Mouse (Mus musculus) spleen, adult 2 months (tissue): ENCODE data around the gene Nsd1. TPM values are rescaled to one million over a fixed set of nuclear protein-coding genes. Genes with fewer than 3 reads are reported as not detected.

Experiments
- DNase-seq, 2 experiments: peaks; one replicate each; pipeline versions ENCODE4 v3.0.0 to v3.0.0-alpha.2; 2012 to 2021; ENCODE audit warnings: low spot score in 2 of 2, low read depth in 1 of 2
- H3K27ac ChIP-seq: fragments of 200-500 bp; 2 replicates; pipeline ENCODE4 v1.5.1; 2012; ENCODE audit warnings: low read length, inconsistent platforms; ENCODE audit not compliant: insufficient read depth
- H3K27me3 ChIP-seq: fragments of 200-500 bp; 2 replicates; pipeline ENCODE4 v1.6.1; 2012; ENCODE audit warnings: mild to moderate bottlenecking, moderate library complexity, low read length, inconsistent platforms; ENCODE audit not compliant: control insufficient read depth, insufficient read depth
- H3K36me3 ChIP-seq: fragments of 200-500 bp; 2 replicates; pipeline ENCODE4 v1.6.1; 2012; ENCODE audit warnings: mild to moderate bottlenecking, low read length, inconsistent platforms; ENCODE audit not compliant: control insufficient read depth, insufficient read depth
- H3K4me1 ChIP-seq: fragments of 200-500 bp; 2 replicates; pipeline ENCODE4 v1.6.1; 2011; ENCODE audit warnings: inconsistent platforms; ENCODE audit not compliant: control insufficient read depth, insufficient read depth, insufficient read length
- H3K4me3 ChIP-seq: fragments of 200-500 bp; 2 replicates; pipeline ENCODE4 v1.5.1; 2011; ENCODE audit warnings: mild to moderate bottlenecking, inconsistent platforms; ENCODE audit not compliant: insufficient read depth, insufficient read length; ENCODE audit errors: extremely low read depth
- CTCF ChIP-seq: fragments of 200-500 bp; IDR thresholded peaks from 2 replicates; pipeline ENCODE4 v1.5.1; 2011; ENCODE audit warnings: mild to moderate bottlenecking, inconsistent platforms; ENCODE audit not compliant: insufficient read depth, insufficient read length, insufficient replicate concordance; ENCODE audit errors: extremely low read depth
- POLR2A ChIP-seq: fragments of 200-500 bp; IDR thresholded peaks from 2 replicates; pipeline ENCODE4 v1.6.1; 2011; ENCODE audit warnings: low read depth, low read length, inconsistent platforms
- WGBS: fragments of 180-500 bp; shearing (Covaris S2); methylation state at CpG from one replicate; pipeline ENCODE4 v1.1.7; 2018; 5-methylcytosine and 5-hydroxymethylcytosine counted together
- polyA plus RNA-seq: library from polyadenylated mRNA; depleted of rRNA; stranded (reverse); fragments of >200 nt; gene quantifications from 2 replicates; pipeline ENCODE4 v1.2.3, GENCODE M21; 2012

Gene Nsd1
- polyA plus RNA-seq, 1 experiment, result 17.8 TPM

GRCm38 (mm10) chr13:55296760-55297159 is 87.2 kb downstream of the Nsd1 start:
- Histone ChIP-seq H3K27me3 (no peaks in the 10 kb centered on the region), H3K4me1 (no peaks in the 10 kb centered on the region), H3K36me3 (peaks cover 39% of the 10 kb centered on the region), H3K4me3 (no peak overlapping the region), H3K27ac (no peak overlapping the region)
- 98% methylated on average over 1 of the region's 1 CpGs for WGBS
- no peak for TF ChIP-seq POLR2A
- no peak for TF ChIP-seq CTCF
- DNase-seq, result no peak

- DNase-seq, result no peak
- no peaks in the 10 kb centered on the region for H3K4me1 ChIP-seq
- no peak for TF ChIP-seq CTCF
- TF ChIP-seq POLR2A, result no peak
- WGBS, result 95% methylated on average over 5 of the region's 5 CpGs
- H3K4me3 ChIP-seq, result no peak overlapping the region
- H3K27me3 ChIP-seq, result no peaks in the 10 kb centered on the region
- H3K27ac ChIP-seq, result no peak overlapping the region
- H3K36me3 ChIP-seq, result peaks cover 37% of the 10 kb centered on the region
Observed at GRCm38 (mm10) chr13:55300913-55301312, 91.3 kb downstream of the Nsd1 start.

- Histone ChIP-seq H3K4me3 (no peak overlapping the region), H3K36me3 (peaks cover 55% of the 10 kb centered on the region), H3K27ac (no peak overlapping the region), H3K27me3 (no peaks in the 10 kb centered on the region), H3K4me1 (no peaks in the 10 kb centered on the region)
- no peak for TF ChIP-seq CTCF
- TF ChIP-seq POLR2A, result no peak
- no peak for DNase-seq
- 89% methylated on average over 8 of the region's 8 CpGs for WGBS
Observed at GRCm38 (mm10) chr13:55312028-55312630, 102.5 kb downstream of the Nsd1 start.

GRCm38 (mm10) chr13:55313051-55313450 is 103.5 kb downstream of the Nsd1 start:
- WGBS, result 94% methylated on average over 9 of the region's 9 CpGs
- Histone ChIP-seq H3K27me3 (no peaks in the 10 kb centered on the region), H3K36me3 (peaks cover 49% of the 10 kb centered on the region), H3K4me1 (peaks cover 6% of the 10 kb centered on the region; the same call in 1 of the 2 replicates), H3K4me3 (no peak overlapping the region), H3K27ac (no peak overlapping the region)
- DNase-seq, result no peak
- TF ChIP-seq CTCF (no peak), POLR2A (no peak)

- Histone ChIP-seq H3K27ac (no peak overlapping the region), H3K4me1 (peaks cover 15% of the 10 kb centered on the region; the same call in 1 of the 2 replicates), H3K27me3 (no peaks in the 10 kb centered on the region), H3K36me3 (peaks cover 40% of the 10 kb centered on the region), H3K4me3 (no peak overlapping the region)
- TF ChIP-seq POLR2A, result no peak
- TF ChIP-seq CTCF, result no peak
- 92% methylated on average over 2 of the region's 2 CpGs for WGBS
- DNase-seq, result no peak
Observed at GRCm38 (mm10) chr13:55314891-55315412, 105.4 kb downstream of the Nsd1 start.

- Histone ChIP-seq H3K4me1 (peaks cover 33% of the 10 kb centered on the region), H3K36me3 (peaks cover 12% of the 10 kb centered on the region), H3K4me3 (no peak overlapping the region), H3K27me3 (no peaks in the 10 kb centered on the region), H3K27ac (peak overlapping the region; percentile 51; the same call in 1 of the 2 replicates)
- 26% methylated on average over 3 of the region's 3 CpGs for WGBS
- TF ChIP-seq POLR2A (no peak), CTCF (no peak)
- no peak for DNase-seq
Observed at GRCm38 (mm10) chr13:55318351-55318750, 108.8 kb downstream of the Nsd1 start.

GRCm38 (mm10) chr13:55319931-55320533 is 110.5 kb downstream of the Nsd1 start, which contains the start of gene Prelid1:
Gene Prelid1 (plus strand): TSS chr13:55320500.
- peak within 1 kb of the TSS; percentile 88 for H3K4me3 ChIP-seq
- no peaks in the 10 kb centered on the region for H3K27me3 ChIP-seq
- 92% methylated on average over 4 of the region's 4 CpGs for WGBS
- no peak for DNase-seq
- H3K36me3 ChIP-seq, result peaks cover 13% of the 10 kb centered on the region; the same call in 1 of the 2 replicates
- TF ChIP-seq POLR2A (no peak), CTCF (no peak)
- H3K4me1 ChIP-seq, result peaks cover 33% of the 10 kb centered on the region
- 0 out of 2 replicates have a peak within 1 kb of the TSS, but pooled peaks have one; percentile 9 for H3K27ac ChIP-seq
